Mouse (Mus musculus): ENCODE data around the gene Htra2. TPM values are rescaled to one million over a fixed set of nuclear protein-coding genes. Genes with fewer than 3 reads are reported as not detected.

Htra2 gene
- polyA plus RNA-seq, 1 experiment from 2014 or later: 80.8 TPM

GRCm38 (mm10) chr6:83014482-83015466, 40.3 kb downstream of the Htra2 start:
- no peak overlapping the region for H3K4me2 ChIP-seq
- H3K9ac ChIP-seq (replicated peaks): no peak overlapping the region
- no peak overlapping the region for H3K4me3 ChIP-seq (replicated peaks)
- no peaks in the 10 kb centered on the region for H3K9me3 ChIP-seq (replicated peaks)
- H3K4me1 ChIP-seq: no peaks in the 10 kb centered on the region
- H3K27ac ChIP-seq (replicated peaks): no peak overlapping the region
- no peaks in the 10 kb centered on the region for H3K27me3 ChIP-seq (replicated peaks)
- ATAC-seq (ENCODE audit: low FRiP score): no peak
- 82% methylated on average over 12 of the region's 12 CpGs for WGBS
- no peaks in the 10 kb centered on the region for H3K36me3 ChIP-seq

GRCm38 (mm10) chr6:83013444-83013843, 41.6 kb downstream of the Htra2 start:
- H3K9me3 ChIP-seq (replicated peaks): no peaks in the 10 kb centered on the region
- H3K27ac ChIP-seq (replicated peaks): no peak overlapping the region
- no peaks in the 10 kb centered on the region for H3K36me3 ChIP-seq
- no peak overlapping the region for H3K4me3 ChIP-seq (replicated peaks)
- no peak overlapping the region for H3K4me2 ChIP-seq
- no peak for ATAC-seq (ENCODE audit: low FRiP score)
- no peak overlapping the region for H3K9ac ChIP-seq (replicated peaks)
- WGBS: 75% methylated on average over 5 of the region's 5 CpGs
- H3K27me3 ChIP-seq (replicated peaks): no peaks in the 10 kb centered on the region
- H3K4me1 ChIP-seq: no peaks in the 10 kb centered on the region

GRCm38 (mm10) chr6:83011756-83012155, 43.3 kb downstream of the Htra2 start:
- Histone ChIP-seq H3K4me3 (replicated peaks) (no peak overlapping the region), H3K27ac (replicated peaks) (no peak overlapping the region), H3K9ac (replicated peaks) (no peak overlapping the region), H3K9me3 (replicated peaks) (no peaks in the 10 kb centered on the region), H3K36me3 (no peaks in the 10 kb centered on the region), H3K4me1 (no peaks in the 10 kb centered on the region), H3K27me3 (replicated peaks) (no peaks in the 10 kb centered on the region; the same call in 1 of the 2 replicates), H3K4me2 (no peak overlapping the region)
- WGBS: 81% methylated on average over 6 of the region's 6 CpGs
- ATAC-seq (ENCODE audit: low FRiP score): no peak

GRCm38 (mm10) chr6:83011255-83011654, 43.8 kb downstream of the Htra2 start:
- Histone ChIP-seq H3K9me3 (replicated peaks) (no peaks in the 10 kb centered on the region), H3K9ac (replicated peaks) (no peak overlapping the region), H3K4me1 (no peaks in the 10 kb centered on the region), H3K4me3 (replicated peaks) (no peak overlapping the region), H3K27ac (replicated peaks) (no peak overlapping the region), H3K36me3 (no peaks in the 10 kb centered on the region), H3K4me2 (no peak overlapping the region), H3K27me3 (replicated peaks) (no peaks in the 10 kb centered on the region; the same call in 1 of the 2 replicates)
- WGBS: 89% methylated on average over 7 of the region's 7 CpGs
- no peak for ATAC-seq (ENCODE audit: low FRiP score)

GRCm38 (mm10) chr6:83010010-83010409, 45.1 kb downstream of the Htra2 start:
- Histone ChIP-seq H3K27me3 (replicated peaks) (no peaks in the 10 kb centered on the region; the same call in 1 of the 2 replicates), H3K9me3 (replicated peaks) (no peaks in the 10 kb centered on the region), H3K4me3 (replicated peaks) (no peak overlapping the region), H3K9ac (replicated peaks) (no peak overlapping the region), H3K4me1 (no peaks in the 10 kb centered on the region), H3K27ac (replicated peaks) (no peak overlapping the region), H3K4me2 (no peak overlapping the region), H3K36me3 (no peaks in the 10 kb centered on the region)
- 79% methylated on average over 7 of the region's 7 CpGs for WGBS
- ATAC-seq (ENCODE audit: low FRiP score): no peak

- H3K27me3 ChIP-seq (replicated peaks): no peaks in the 10 kb centered on the region; the same call in 1 of the 2 replicates
- ATAC-seq (ENCODE audit: low FRiP score): no peak
- 54% methylated on average over 3 of the region's 3 CpGs for WGBS
- no peak overlapping the region for H3K4me3 ChIP-seq (replicated peaks)
- H3K36me3 ChIP-seq: no peaks in the 10 kb centered on the region
- H3K4me2 ChIP-seq: no peak overlapping the region
- H3K4me1 ChIP-seq: no peaks in the 10 kb centered on the region
- no peak overlapping the region for H3K9ac ChIP-seq (replicated peaks)
- no peak overlapping the region for H3K27ac ChIP-seq (replicated peaks)
- no peaks in the 10 kb centered on the region for H3K9me3 ChIP-seq (replicated peaks)
These were observed 46.4 kb downstream of the Htra2 start for GRCm38 (mm10) chr6:83008659-83009058.

GRCm38 (mm10) chr6:83006114-83006513, 49.0 kb downstream of the Htra2 start:
- H3K9ac ChIP-seq (replicated peaks): no peak overlapping the region
- H3K4me1 ChIP-seq: no peaks in the 10 kb centered on the region
- no peaks in the 10 kb centered on the region for H3K36me3 ChIP-seq
- no peak for ATAC-seq (ENCODE audit: low FRiP score)
- no peak overlapping the region for H3K4me3 ChIP-seq (replicated peaks)
- no peaks in the 10 kb centered on the region for H3K9me3 ChIP-seq (replicated peaks)
- H3K4me2 ChIP-seq: no peak overlapping the region
- H3K27ac ChIP-seq (replicated peaks): no peak overlapping the region
- WGBS: 89% methylated on average over 6 of the region's 6 CpGs
- no peaks in the 10 kb centered on the region; the same call in 1 of the 2 replicates for H3K27me3 ChIP-seq (replicated peaks)

GRCm38 (mm10) chr6:83005444-83006011, 49.5 kb downstream of the Htra2 start:
- H3K4me2 ChIP-seq: no peak overlapping the region
- no peak for ATAC-seq (ENCODE audit: low FRiP score)
- H3K27me3 ChIP-seq (replicated peaks): no peaks in the 10 kb centered on the region; the same call in 1 of the 2 replicates
- H3K4me3 ChIP-seq (replicated peaks): no peak overlapping the region
- no peaks in the 10 kb centered on the region for H3K4me1 ChIP-seq
- H3K9me3 ChIP-seq (replicated peaks): no peaks in the 10 kb centered on the region
- no peaks in the 10 kb centered on the region for H3K36me3 ChIP-seq
- no peak overlapping the region for H3K27ac ChIP-seq (replicated peaks)
- WGBS: 88% methylated on average over 10 of the region's 10 CpGs
- no peak overlapping the region for H3K9ac ChIP-seq (replicated peaks)

GRCm38 (mm10) chr6:83004872-83005271, 50.2 kb downstream of the Htra2 start:
- no peak overlapping the region for H3K4me2 ChIP-seq
- H3K9ac ChIP-seq (replicated peaks): no peak overlapping the region
- no peaks in the 10 kb centered on the region for H3K4me1 ChIP-seq
- ATAC-seq (ENCODE audit: low FRiP score): no peak
- 68% methylated on average over 7 of the region's 7 CpGs for WGBS
- no peaks in the 10 kb centered on the region; the same call in 1 of the 2 replicates for H3K27me3 ChIP-seq (replicated peaks)
- H3K4me3 ChIP-seq (replicated peaks): no peak overlapping the region
- H3K36me3 ChIP-seq: no peaks in the 10 kb centered on the region
- H3K9me3 ChIP-seq (replicated peaks): no peaks in the 10 kb centered on the region
- H3K27ac ChIP-seq (replicated peaks): no peak overlapping the region

- 82% methylated on average over 2 of the region's 2 CpGs for WGBS
- no peak for ATAC-seq (ENCODE audit: low FRiP score)
- H3K27me3 ChIP-seq (replicated peaks): no peaks in the 10 kb centered on the region; the same call in 1 of the 2 replicates
These were observed 50.8 kb downstream of the Htra2 start for GRCm38 (mm10) chr6:83004309-83004708.

GRCm38 (mm10) chr6:83003850-83004249, 51.2 kb downstream of the Htra2 start:
- Histone ChIP-seq H3K4me1 (no peaks in the 10 kb centered on the region), H3K27ac (replicated peaks) (no peak overlapping the region), H3K27me3 (replicated peaks) (no peaks in the 10 kb centered on the region; the same call in 1 of the 2 replicates), H3K4me3 (replicated peaks) (no peak overlapping the region), H3K9ac (replicated peaks) (no peak overlapping the region), H3K4me2 (no peak overlapping the region), H3K36me3 (no peaks in the 10 kb centered on the region), H3K9me3 (replicated peaks) (no peaks in the 10 kb centered on the region)
- 92% methylated on average over 5 of the region's 5 CpGs for WGBS
- ATAC-seq (ENCODE audit: low FRiP score): no peak

More at GRCm38 (mm10) chr6:83004309-83004708, 50.8 kb downstream of the Htra2 start:
- Histone ChIP-seq H3K9ac (replicated peaks) (no peak overlapping the region), H3K27ac (replicated peaks) (no peak overlapping the region), H3K9me3 (replicated peaks) (no peaks in the 10 kb centered on the region), H3K4me2 (no peak overlapping the region), H3K36me3 (no peaks in the 10 kb centered on the region), H3K4me1 (no peaks in the 10 kb centered on the region), H3K4me3 (replicated peaks) (no peak overlapping the region)

- Histone ChIP-seq H3K27me3 (replicated peaks) (no peaks in the 10 kb centered on the region; the same call in 1 of the 2 replicates), H3K4me3 (replicated peaks) (no peak overlapping the region), H3K27ac (replicated peaks) (no peak overlapping the region), H3K4me2 (no peak overlapping the region), H3K36me3 (no peaks in the 10 kb centered on the region), H3K9ac (replicated peaks) (no peak overlapping the region), H3K4me1 (0 out of 2 replicates have a peak, but pooled peaks cover under 1% of the 10 kb centered on the region), H3K9me3 (replicated peaks) (no peaks in the 10 kb centered on the region)
- no peak for ATAC-seq (ENCODE audit: low FRiP score)
- WGBS: 96% methylated on average over 1 of the region's 1 CpGs
These were observed 52.0 kb downstream of the Htra2 start for GRCm38 (mm10) chr6:83003082-83003481.

Measured in neural tube, embryonic 15.5 days (tissue).